Mouse (Mus musculus) embryonic facial prominence, embryonic 14.5 days (tissue): ENCODE measurements around the gene Abce1. TPM values are rescaled to one million over a fixed set of nuclear protein-coding genes. Genes with fewer than 3 reads are reported as not detected.
"Not testable (repeated sequence)": the region's sequence is repeated elsewhere in the genome, so short reads cannot be mapped to it uniquely, and the experiment has no call there.

Source experiments
- ATAC-seq: fragments of 200-750 bp; cut with Nextera tagmentation; 2 replicates; pipeline ENCODE4 v1.8.0; 2017; ENCODE audit warnings: low read depth, moderate number of reproducible peaks, moderate TSS enrichment
- DNase-seq: peaks from one replicate; pipeline ENCODE4 v3.0.0-alpha.2; 2015; ENCODE audit warnings: low spot score
- H3K27ac ChIP-seq: fragments of 300-500 bp; sonication (generic); replicated peaks from 2 replicates; pipeline ENCODE4 v1.5.1; 2014; ENCODE audit warnings: low read depth, mild to moderate bottlenecking, low read length, moderate library complexity
- H3K27me3 ChIP-seq: fragments of 300-500 bp; sonication (generic); replicated peaks from 2 replicates; pipeline ENCODE4 v1.6.1; 2014; ENCODE audit warnings: low read length; ENCODE audit not compliant: control insufficient read depth, insufficient read depth
- H3K36me3 ChIP-seq: fragments of 300-500 bp; sonication (generic); 2 replicates; pipeline ENCODE4 v1.6.1; 2014; ENCODE audit warnings: low read length, mixed read lengths; ENCODE audit not compliant: control insufficient read depth, insufficient read depth
- H3K4me1 ChIP-seq: fragments of 300-500 bp; sonication (generic); 2 replicates; pipeline ENCODE4 v1.6.1; 2014; ENCODE audit warnings: antibody characterized with exemption, low read length; ENCODE audit not compliant: control insufficient read depth, insufficient read depth
- H3K4me2 ChIP-seq: fragments of 300-500 bp; sonication (generic); 2 replicates; pipeline ENCODE4 v1.6.1; 2014; ENCODE audit warnings: low read depth, mild to moderate bottlenecking, low read length, moderate library complexity, mixed read lengths
- H3K4me3 ChIP-seq: fragments of 300-500 bp; sonication (generic); 2 replicates; pipeline ENCODE4 v1.5.1; 2014; ENCODE audit warnings: low read depth, mild to moderate bottlenecking, low read length
- H3K9ac ChIP-seq: fragments of 300-500 bp; sonication (generic); 2 replicates; pipeline ENCODE4 v1.6.1; 2014; ENCODE audit warnings: low read depth, mild to moderate bottlenecking, low read length, moderate library complexity, mixed read lengths
- H3K9me3 ChIP-seq: fragments of 300-500 bp; sonication (generic); 2 replicates; pipeline ENCODE4 v1.6.1; 2016; ENCODE audit warnings: low read length; ENCODE audit not compliant: control insufficient read depth
- WGBS: fragments of 180-500 bp; shearing (Covaris S2); extraction: QIAGEN DNeasy Blood & Tissue Kit; methylation state at CpG from one replicate; pipeline ENCODE4 v1.1.7; 2014; 5-methylcytosine and 5-hydroxymethylcytosine counted together
- polyA plus RNA-seq: library from polyadenylated mRNA; unstranded; fragments of >200 nt; fragmentation: Nextera tagmentation; extraction: Ambion mirVana; gene quantifications from 2 replicates; pipeline ENCODE4 v1.2.1, GENCODE M21; 2014

The Abce1 gene
- polyA plus RNA-seq, 1 experiment from 2014 or later: 77.8 TPM

GRCm38 (mm10) chr8:79712676-79713075, 1.1 kb upstream of the Abce1 start:
- 0 out of 2 replicates have a peak overlapping the region, but pooled peaks have one; percentile 25 for H3K9ac ChIP-seq
- no peaks in the 10 kb centered on the region for H3K27me3 ChIP-seq
- WGBS: 50% methylated on average over 5 of the region's 6 CpGs
- peaks cover 3% of the 10 kb centered on the region; the same call in 1 of the 2 replicates for H3K4me1 ChIP-seq
- no peaks in the 10 kb centered on the region for H3K9me3 ChIP-seq
- peak overlapping the region; percentile 66 for H3K4me2 ChIP-seq
- no peak overlapping the region for H3K27ac ChIP-seq
- DNase-seq (no peak), ATAC-seq (no peak)
- H3K4me3 ChIP-seq: peak overlapping the region; percentile 94; the same call in 1 of the 2 replicates
- peaks cover 19% of the 10 kb centered on the region for H3K36me3 ChIP-seq

- DNase-seq (no peak), ATAC-seq (no peak)
- H3K4me1 ChIP-seq: peaks cover 3% of the 10 kb centered on the region; the same call in 1 of the 2 replicates
- H3K9me3 ChIP-seq: no peaks in the 10 kb centered on the region
- WGBS: 97% methylated on average over 3 of the region's 3 CpGs
- H3K9ac ChIP-seq: no peak overlapping the region
- peaks cover 53% of the 10 kb centered on the region for H3K36me3 ChIP-seq
- H3K4me3 ChIP-seq: no peak overlapping the region
- no peak overlapping the region for H3K4me2 ChIP-seq
- no peaks in the 10 kb centered on the region for H3K27me3 ChIP-seq
- H3K27ac ChIP-seq: no peak overlapping the region
These were observed 4.9 kb downstream of the Abce1 start for GRCm38 (mm10) chr8:79706687-79707086.

DNA sequence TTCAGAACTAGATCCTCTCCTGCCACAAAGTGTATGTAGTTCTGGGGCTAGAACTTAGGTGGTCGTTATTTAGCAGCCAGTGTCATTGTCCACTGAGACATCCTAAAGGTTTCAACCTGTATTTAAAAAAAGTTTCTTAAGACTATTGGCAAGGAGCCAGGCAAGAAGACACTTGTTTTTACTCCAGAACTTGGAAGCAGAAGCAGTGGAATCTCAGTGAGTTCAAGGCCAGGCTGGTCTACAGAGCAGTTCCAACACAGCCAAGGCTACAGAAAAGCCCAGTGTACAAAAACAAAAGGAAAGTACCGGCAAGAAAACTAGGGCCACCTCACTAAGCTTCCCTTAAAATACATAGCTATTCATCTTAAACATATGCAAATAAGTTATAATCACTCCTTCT, 19.0 kb downstream of the Abce1 start:
- DNase-seq (no peak), ATAC-seq (no peak)
- no peaks in the 10 kb centered on the region for H3K27me3 ChIP-seq
- no peaks in the 10 kb centered on the region for H3K9me3 ChIP-seq
- H3K4me1 ChIP-seq: no peaks in the 10 kb centered on the region
- 75% methylated on average over 2 of the region's 2 CpGs for WGBS
- no peak overlapping the region for H3K4me2 ChIP-seq
- no peak overlapping the region for H3K27ac ChIP-seq
- H3K36me3 ChIP-seq: peaks cover 83% of the 10 kb centered on the region
- H3K9ac ChIP-seq: no peak overlapping the region
- H3K4me3 ChIP-seq: no peak overlapping the region

DNA sequence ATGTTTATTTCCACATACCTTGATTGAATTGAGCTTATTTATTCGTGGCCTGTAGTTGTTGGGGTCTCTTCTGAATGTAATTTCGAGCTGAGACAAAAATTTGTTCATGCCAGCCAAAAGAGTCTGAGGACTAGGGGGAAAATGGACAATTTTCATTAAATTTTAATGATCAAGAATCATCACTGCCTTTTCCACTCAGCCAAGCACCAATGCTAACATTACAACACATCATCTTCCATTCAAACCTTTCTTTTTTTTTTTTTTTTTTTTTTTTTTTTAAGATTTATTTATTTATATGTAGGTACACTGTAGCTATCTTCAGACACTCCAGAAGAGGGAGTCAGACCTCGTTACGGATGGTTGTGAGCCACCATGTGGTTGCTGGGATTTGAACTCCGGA, 25.6 kb downstream of the Abce1 start:
- not testable (repeated sequence) for H3K4me2 ChIP-seq, H3K27ac ChIP-seq, DNase-seq, H3K9me3 ChIP-seq, H3K27me3 ChIP-seq, H3K4me1 ChIP-seq, ATAC-seq, H3K9ac ChIP-seq, H3K4me3 ChIP-seq
- WGBS: 89% methylated on average over 5 of the region's 5 CpGs
- peaks cover 82% of the 10 kb centered on the region for H3K36me3 ChIP-seq

- Histone ChIP-seq H3K27me3 (no peaks in the 10 kb centered on the region), H3K4me3 (peak overlapping the region; percentile 45), H3K9ac (peak overlapping the region; percentile 54), H3K4me2 (peak overlapping the region; percentile 66), H3K36me3 (peaks cover 43% of the 10 kb centered on the region), H3K4me1 (peaks cover 6% of the 10 kb centered on the region; the same call in 1 of the 2 replicates), H3K27ac (no peak overlapping the region), H3K9me3 (no peaks in the 10 kb centered on the region)
- DNase-seq (no peak), ATAC-seq (peak; percentile 42; the same call in 1 of the 2 replicates)
- WGBS: 36% methylated on average over 2 of the region's 2 CpGs
These were observed 30.6 kb downstream of the Abce1 start for GRCm38 (mm10) chr8:79680965-79681364.

- Histone ChIP-seq H3K9me3 (no peaks in the 10 kb centered on the region), H3K4me1 (peaks cover 6% of the 10 kb centered on the region; the same call in 1 of the 2 replicates), H3K4me2 (peak overlapping the region; percentile 66), H3K27me3 (no peaks in the 10 kb centered on the region), H3K4me3 (peak overlapping the region; percentile 45), H3K27ac (no peak overlapping the region), H3K36me3 (peaks cover 39% of the 10 kb centered on the region), H3K9ac (peak overlapping the region; percentile 54)
- ATAC-seq (peak; percentile 45), DNase-seq (peak; percentile 32)
- WGBS: 7% methylated on average over 34 of the region's 34 CpGs
These were observed 31.0 kb downstream of the Abce1 start for GRCm38 (mm10) chr8:79680555-79680954.

GRCm38 (mm10) chr8:79680083-79680482, 31.5 kb downstream of the Abce1 start:
- H3K27ac ChIP-seq, H3K9ac ChIP-seq, H3K4me1 ChIP-seq, H3K9me3 ChIP-seq, H3K27me3 ChIP-seq, DNase-seq, ATAC-seq: not testable (repeated sequence)
- 32% methylated on average over 10 of the region's 10 CpGs for WGBS
- H3K4me2 ChIP-seq: peak overlapping the region; percentile 66
- peaks cover 37% of the 10 kb centered on the region for H3K36me3 ChIP-seq
- H3K4me3 ChIP-seq: peak overlapping the region; percentile 45

DNA sequence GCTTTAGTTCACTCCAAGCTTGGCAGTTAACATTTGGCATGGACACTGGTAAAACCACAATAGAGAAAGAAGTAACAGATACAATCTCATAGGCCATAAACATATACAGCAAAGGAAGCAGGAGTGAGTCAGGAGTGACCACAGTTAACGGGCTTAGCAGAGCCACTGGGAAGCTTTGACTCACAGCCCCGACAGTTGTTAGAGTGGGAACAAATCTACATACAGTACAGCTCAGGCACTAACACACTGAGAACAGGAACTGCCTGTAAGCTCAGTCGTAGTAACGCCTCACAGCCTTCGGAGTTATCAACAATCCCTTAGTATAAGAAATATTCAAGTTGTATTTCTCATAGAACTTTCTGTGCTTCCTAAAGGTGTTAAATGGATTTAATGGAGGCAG, 32.5 kb downstream of the Abce1 start:
- ATAC-seq (peak; percentile 31; the same call in 1 of the 2 replicates), DNase-seq (peak; percentile 35)
- no peaks in the 10 kb centered on the region for H3K27me3 ChIP-seq
- peaks cover 36% of the 10 kb centered on the region for H3K36me3 ChIP-seq
- WGBS: 71% methylated on average over 5 of the region's 5 CpGs
- no peak overlapping the region for H3K4me3 ChIP-seq
- no peak overlapping the region for H3K4me2 ChIP-seq
- H3K9ac ChIP-seq: no peak overlapping the region
- no peaks in the 10 kb centered on the region for H3K9me3 ChIP-seq
- peaks cover 6% of the 10 kb centered on the region; the same call in 1 of the 2 replicates for H3K4me1 ChIP-seq
- no peak overlapping the region for H3K27ac ChIP-seq

DNA sequence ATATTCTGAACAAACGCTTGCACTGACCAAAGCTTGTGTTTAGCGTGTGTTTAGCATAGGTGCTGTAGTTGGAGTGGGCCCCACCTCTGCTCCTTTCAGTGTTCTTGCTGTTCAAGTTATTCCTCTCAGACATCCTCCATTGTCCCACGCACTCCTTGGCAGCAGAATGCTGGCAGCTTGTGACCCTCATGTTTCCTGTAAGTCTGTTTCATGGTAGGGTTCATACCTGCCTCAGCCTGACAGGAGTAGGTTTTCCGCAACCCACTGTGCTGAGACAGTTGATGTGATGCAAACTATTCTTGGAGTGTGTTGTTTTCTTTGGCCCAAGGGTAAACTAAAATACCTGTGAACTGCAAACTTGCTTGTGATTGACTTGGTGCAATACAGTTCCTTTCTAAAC, 35.1 kb downstream of the Abce1 start:
- Histone ChIP-seq H3K4me2 (no peak overlapping the region), H3K4me3 (no peak overlapping the region), H3K27me3 (no peaks in the 10 kb centered on the region), H3K27ac (no peak overlapping the region), H3K9me3 (no peaks in the 10 kb centered on the region), H3K36me3 (peaks cover 42% of the 10 kb centered on the region), H3K4me1 (peaks cover 6% of the 10 kb centered on the region; the same call in 1 of the 2 replicates), H3K9ac (no peak overlapping the region)
- no peak for ATAC-seq
- WGBS: 86% methylated on average over 4 of the region's 4 CpGs
- DNase-seq: peak; percentile 2
